Mouse (Mus musculus): ENCODE measurements around the gene Myo1a. TPM values are rescaled to one million over a fixed set of nuclear protein-coding genes. Genes with fewer than 3 reads are reported as not detected.

Gene Myo1a
- polyA plus RNA-seq, 1 experiment from 2014 or later: 0.28 TPM

DNA sequence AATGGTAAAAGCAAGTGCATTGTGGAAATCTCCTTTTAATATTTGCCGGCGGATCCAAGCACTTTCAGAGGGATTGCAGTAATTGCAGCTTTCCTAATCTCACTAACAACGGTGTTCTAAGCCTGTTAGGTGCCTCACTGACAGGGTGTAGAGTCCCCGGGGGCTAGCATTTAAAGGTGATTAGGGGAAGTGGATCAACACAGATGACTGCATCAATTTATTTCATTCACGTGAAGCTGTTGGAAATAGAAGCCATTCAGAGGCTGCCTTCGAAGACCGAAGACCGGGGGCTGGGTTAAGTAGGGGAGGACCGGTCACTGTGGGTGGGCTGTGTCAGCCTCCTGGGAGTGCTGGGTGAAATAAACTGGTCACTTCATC lies 26.0 kb downstream of the Myo1a start:
- H3K9me3 ChIP-seq: no peaks in the 10 kb centered on the region
- H3K36me3 ChIP-seq: no peaks in the 10 kb centered on the region
- no peak overlapping the region for H3K4me2 ChIP-seq
- 0 out of 2 replicates have a peak, but pooled peaks cover 3% of the 10 kb centered on the region for H3K4me1 ChIP-seq
- no peak for ATAC-seq (ENCODE audit: extremely low read depth, insufficient number of reproducible peaks, low FRiP score, low TSS enrichment)
- H3K4me3 ChIP-seq: no peak overlapping the region
- H3K27me3 ChIP-seq (replicated peaks): peaks cover 48% of the 10 kb centered on the region
- no peak overlapping the region for H3K27ac ChIP-seq (replicated peaks)
- H3K9ac ChIP-seq: no peak overlapping the region
- 55% methylated on average over 9 of the region's 9 CpGs for WGBS

DNA sequence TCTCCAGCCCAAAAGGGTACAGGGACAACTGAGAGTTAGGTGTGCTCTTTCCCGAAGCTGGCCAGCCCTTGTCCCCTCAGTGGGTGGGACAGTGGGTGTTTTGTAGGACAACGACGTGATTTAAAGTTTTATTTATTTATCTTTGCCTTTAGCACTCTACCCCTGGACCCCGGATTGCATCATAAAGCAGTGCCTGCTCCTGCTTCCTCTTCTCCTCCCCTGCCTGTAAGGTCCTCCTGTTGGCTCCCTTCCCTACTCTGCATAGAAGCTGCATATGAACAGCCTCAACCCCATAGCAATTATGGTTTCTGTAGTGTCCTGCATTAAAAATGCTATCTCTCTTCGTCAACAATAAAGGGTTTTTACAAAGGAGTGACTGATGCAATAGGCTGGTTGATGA lies 26.4 kb downstream of the Myo1a start:
- Histone ChIP-seq H3K36me3 (no peaks in the 10 kb centered on the region), H3K4me3 (no peak overlapping the region), H3K9me3 (no peaks in the 10 kb centered on the region), H3K27ac (replicated peaks) (no peak overlapping the region), H3K9ac (no peak overlapping the region), H3K4me2 (no peak overlapping the region), H3K27me3 (replicated peaks) (peaks cover 46% of the 10 kb centered on the region), H3K4me1 (0 out of 2 replicates have a peak, but pooled peaks cover 3% of the 10 kb centered on the region)
- no peak for ATAC-seq (ENCODE audit: extremely low read depth, insufficient number of reproducible peaks, low FRiP score, low TSS enrichment)
- WGBS: 32% methylated on average over 5 of the region's 5 CpGs

DNA sequence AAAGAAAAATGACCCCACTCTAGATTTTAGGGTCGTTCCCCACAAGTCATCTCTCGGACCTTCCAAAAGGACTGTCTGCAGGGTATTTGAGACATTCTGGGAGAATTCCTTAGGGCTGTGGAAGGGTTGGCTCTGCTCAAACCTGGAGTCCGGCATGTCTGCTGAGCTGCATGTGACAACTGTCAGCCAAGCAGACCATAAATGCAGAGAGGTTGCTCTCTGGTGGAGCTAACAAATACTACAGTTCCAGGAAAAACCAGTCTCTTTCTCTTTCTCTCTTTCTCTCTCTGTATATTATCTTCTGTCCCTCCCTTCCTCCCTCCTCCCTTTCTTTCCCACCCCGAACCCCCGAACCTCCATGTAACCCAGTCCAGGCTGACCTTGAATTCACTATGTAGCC lies 29.5 kb downstream of the Myo1a start:
- Histone ChIP-seq H3K27ac (replicated peaks) (no peak overlapping the region), H3K4me1 (peaks cover 12% of the 10 kb centered on the region), H3K4me2 (no peak overlapping the region), H3K9ac (no peak overlapping the region), H3K36me3 (no peaks in the 10 kb centered on the region), H3K27me3 (replicated peaks) (peaks cover 19% of the 10 kb centered on the region), H3K4me3 (no peak overlapping the region), H3K9me3 (no peaks in the 10 kb centered on the region)
- 36% methylated on average over 5 of the region's 5 CpGs for WGBS
- no peak for ATAC-seq (ENCODE audit: extremely low read depth, insufficient number of reproducible peaks, low FRiP score, low TSS enrichment)

DNA sequence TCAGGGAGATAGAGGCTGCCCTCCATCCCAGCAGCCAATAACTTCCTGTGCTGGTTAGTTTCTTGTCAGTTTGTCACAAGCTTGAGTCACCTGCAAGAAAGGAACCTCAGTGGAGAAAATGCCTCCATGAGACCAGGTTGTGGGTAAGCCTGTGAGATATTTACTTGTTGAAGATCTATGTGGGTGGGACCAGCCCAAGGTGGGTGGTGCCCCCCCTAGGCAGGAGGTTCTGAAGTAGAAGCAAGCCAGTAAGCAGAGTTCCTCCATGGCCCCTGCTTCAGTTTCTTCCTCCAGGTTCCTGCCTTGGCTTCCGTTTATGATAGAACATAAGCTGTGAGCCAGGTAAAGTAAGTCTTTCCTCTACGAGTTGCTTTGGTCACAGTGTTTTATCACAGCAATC lies 31.3 kb downstream of the Myo1a start:
- Histone ChIP-seq H3K4me2 (no peak overlapping the region), H3K9me3 (no peaks in the 10 kb centered on the region), H3K9ac (no peak overlapping the region), H3K4me3 (no peak overlapping the region), H3K4me1 (peaks cover 26% of the 10 kb centered on the region), H3K27me3 (replicated peaks) (peaks cover 4% of the 10 kb centered on the region; the same call in 1 of the 2 replicates), H3K36me3 (peaks cover 2% of the 10 kb centered on the region), H3K27ac (replicated peaks) (no peak overlapping the region)
- ATAC-seq (ENCODE audit: extremely low read depth, insufficient number of reproducible peaks, low FRiP score, low TSS enrichment): no peak
- 74% methylated on average over 2 of the region's 2 CpGs for WGBS

DNA sequence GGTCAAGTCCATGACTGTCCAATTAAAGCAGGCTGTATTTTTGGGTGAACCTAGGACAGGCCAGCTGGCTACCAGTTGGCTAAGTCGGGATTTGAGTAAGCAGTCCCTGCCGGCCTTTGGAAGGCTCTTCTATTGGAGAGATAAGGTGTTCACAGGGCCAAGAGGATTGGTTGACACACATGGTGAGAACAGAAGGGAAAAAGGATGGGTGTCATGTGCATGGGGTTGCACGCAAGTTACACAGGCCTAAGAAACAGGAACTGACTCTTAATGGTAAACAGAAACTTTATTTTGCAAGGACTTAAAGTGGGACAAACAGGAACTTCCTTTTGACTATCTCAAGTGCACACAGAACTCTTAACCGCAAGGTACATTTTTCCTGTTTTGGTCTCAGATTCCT lies 31.9 kb downstream of the Myo1a start:
- H3K4me2 ChIP-seq: no peak overlapping the region
- H3K27me3 ChIP-seq (replicated peaks): 0 out of 2 replicates have a peak, but pooled peaks cover 4% of the 10 kb centered on the region
- H3K9ac ChIP-seq: no peak overlapping the region
- WGBS: 43% methylated on average over 4 of the region's 4 CpGs
- no peaks in the 10 kb centered on the region for H3K9me3 ChIP-seq
- ATAC-seq (ENCODE audit: extremely low read depth, insufficient number of reproducible peaks, low FRiP score, low TSS enrichment): no peak
- H3K4me3 ChIP-seq: no peak overlapping the region
- peaks cover 8% of the 10 kb centered on the region for H3K36me3 ChIP-seq
- H3K4me1 ChIP-seq: peaks cover 27% of the 10 kb centered on the region
- H3K27ac ChIP-seq (replicated peaks): no peak overlapping the region

DNA sequence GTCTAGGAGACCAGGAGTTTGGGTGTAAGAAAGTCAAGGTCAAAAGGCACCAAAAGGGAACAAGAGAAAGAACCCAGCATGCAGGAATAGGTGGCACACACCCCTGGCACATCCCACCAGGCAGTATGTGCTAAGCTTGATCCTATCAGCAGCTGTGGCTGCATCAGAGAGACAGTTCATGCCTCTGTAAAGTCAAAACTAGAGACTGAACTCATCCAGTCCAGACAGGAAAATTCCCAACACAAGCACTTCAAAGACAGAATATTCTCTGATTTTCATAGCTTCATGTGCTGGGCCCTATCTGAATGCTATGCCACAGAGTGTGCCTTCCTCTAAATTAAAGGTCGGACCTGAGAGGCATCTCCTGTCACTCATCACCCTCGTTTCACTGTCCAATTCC lies 32.6 kb downstream of the Myo1a start:
- Histone ChIP-seq H3K36me3 (peaks cover 15% of the 10 kb centered on the region), H3K27me3 (replicated peaks) (0 out of 2 replicates have a peak, but pooled peaks cover 4% of the 10 kb centered on the region), H3K4me2 (no peak overlapping the region), H3K27ac (replicated peaks) (no peak overlapping the region), H3K4me3 (no peak overlapping the region), H3K4me1 (peaks cover 27% of the 10 kb centered on the region), H3K9ac (no peak overlapping the region), H3K9me3 (no peaks in the 10 kb centered on the region)
- WGBS: 19% methylated on average over 2 of the region's 2 CpGs
- ATAC-seq (ENCODE audit: extremely low read depth, insufficient number of reproducible peaks, low FRiP score, low TSS enrichment): no peak

DNA sequence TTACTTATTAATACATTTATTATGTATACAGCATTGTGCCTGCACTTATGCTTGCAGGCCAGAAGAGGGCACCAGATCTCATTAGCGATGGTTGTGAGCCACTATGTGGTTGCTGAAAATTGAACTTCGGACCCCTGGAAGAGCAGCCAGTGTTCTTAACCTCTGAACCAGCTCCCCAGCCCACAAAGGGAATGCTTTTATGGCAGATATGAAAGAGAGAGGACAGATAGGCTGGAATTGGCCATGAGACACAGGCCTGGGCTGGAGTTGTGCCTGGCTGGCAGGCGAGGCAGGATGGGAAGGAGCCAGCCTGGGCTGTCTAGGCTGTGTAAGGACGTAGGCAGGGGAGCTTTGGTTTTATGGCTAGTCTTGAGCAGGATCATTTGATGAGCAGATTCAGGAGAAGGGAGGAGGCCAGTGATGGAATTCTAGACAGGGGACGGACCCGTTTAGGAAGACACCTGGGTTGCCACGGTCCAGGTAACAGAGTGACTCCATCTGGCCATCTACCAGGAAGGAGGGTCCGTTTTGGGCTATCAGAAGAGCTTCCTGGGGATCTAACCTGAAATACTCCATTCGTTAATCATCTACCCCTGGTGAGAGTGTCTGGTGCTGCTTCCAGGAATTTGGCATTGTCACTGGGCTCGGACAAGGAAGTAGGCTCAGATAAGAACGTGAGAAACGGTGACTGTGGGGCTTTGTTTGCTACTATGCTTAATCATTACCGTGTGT lies 33.3 kb downstream of the Myo1a start:
- peaks cover 22% of the 10 kb centered on the region for H3K36me3 ChIP-seq
- H3K4me3 ChIP-seq: peak overlapping the region; percentile 94
- 38% methylated on average over 13 of the region's 13 CpGs for WGBS
- 0 out of 2 replicates have a peak overlapping the region, but pooled peaks have one; percentile 62 for H3K27ac ChIP-seq (replicated peaks)
- peaks cover 27% of the 10 kb centered on the region for H3K4me1 ChIP-seq
- H3K4me2 ChIP-seq: peak overlapping the region; percentile 89
- no peaks in the 10 kb centered on the region for H3K9me3 ChIP-seq
- H3K27me3 ChIP-seq (replicated peaks): 0 out of 2 replicates have a peak, but pooled peaks cover 4% of the 10 kb centered on the region
- peak overlapping the region; percentile 99; the same call in 1 of the 2 replicates for H3K9ac ChIP-seq
- ATAC-seq (ENCODE audit: extremely low read depth, insufficient number of reproducible peaks, low FRiP score, low TSS enrichment): no peak

DNA sequence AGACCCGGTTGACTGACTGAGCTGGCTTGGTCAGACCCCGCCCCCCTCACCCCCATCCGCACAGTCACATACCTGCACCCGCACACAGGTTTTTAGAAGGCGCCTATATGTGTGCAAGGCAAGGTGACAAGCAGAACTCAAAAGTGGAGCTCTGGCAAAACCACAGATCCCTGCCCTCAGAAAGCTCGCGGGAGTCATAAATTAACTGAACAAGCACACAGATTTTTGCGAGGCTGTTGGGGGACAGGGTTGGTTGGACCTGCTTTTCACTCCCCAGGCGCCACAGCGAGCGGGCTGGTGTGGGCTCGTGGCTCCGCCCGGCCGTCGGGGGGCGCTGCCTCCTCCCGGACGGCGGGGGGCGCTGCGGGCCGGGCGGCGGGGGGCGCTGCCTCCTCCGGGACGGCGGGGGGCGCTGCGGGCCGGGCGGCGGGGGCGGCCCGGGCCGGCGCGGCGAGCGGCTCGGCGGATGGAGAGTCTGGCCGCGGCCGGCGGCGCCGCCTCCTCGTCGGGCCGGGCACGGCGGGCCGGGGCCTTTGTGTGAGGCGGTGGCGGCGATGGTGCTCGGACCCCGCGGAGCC lies 34.2 kb downstream of the Myo1a start, which contains the start of gene Zbtb39:
Zbtb39 (plus strand) TSS at position 456 of the 578 bp plus-strand sequence.
- 1% methylated on average over 30 of the region's 61 CpGs for WGBS

DNA sequence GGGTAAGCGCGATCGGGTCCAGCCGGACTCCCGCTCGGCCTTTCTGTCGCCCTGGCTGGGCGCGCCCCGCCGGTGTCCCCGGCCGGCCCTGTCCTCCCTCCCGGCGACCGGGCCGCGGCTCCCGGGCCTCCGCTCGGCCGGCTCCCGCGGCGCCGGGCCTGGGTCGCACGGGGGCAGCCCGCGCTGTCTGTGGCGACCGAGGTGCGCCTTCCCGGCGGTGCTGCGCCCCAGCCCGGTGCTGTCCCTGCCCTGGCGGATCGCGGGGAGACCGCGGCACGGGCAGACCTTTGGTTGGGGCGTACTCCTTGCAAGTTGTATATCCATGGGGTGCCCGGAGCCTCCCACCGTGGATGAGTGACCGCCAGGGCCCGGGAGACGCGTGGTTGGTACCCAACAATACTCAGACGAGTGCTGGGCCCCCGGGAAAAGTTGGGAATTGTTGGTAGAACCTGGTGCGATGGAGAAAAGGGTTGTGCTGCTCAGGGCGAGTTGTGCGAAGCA lies 34.7 kb downstream of the Myo1a start:
- peaks cover 36% of the 10 kb centered on the region for H3K36me3 ChIP-seq
- H3K4me2 ChIP-seq: peak overlapping the region; percentile 89
- ATAC-seq (ENCODE audit: extremely low read depth, insufficient number of reproducible peaks, low FRiP score, low TSS enrichment): peak; percentile 34; the same call in 1 of the 2 replicates
- peak overlapping the region; percentile 94 for H3K4me3 ChIP-seq
- peak overlapping the region; percentile 99 for H3K9ac ChIP-seq
- WGBS: under 1% methylated on average over 42 of the region's 55 CpGs
- peaks cover 23% of the 10 kb centered on the region for H3K4me1 ChIP-seq
- H3K9me3 ChIP-seq: no peaks in the 10 kb centered on the region
- H3K27ac ChIP-seq (replicated peaks): peak overlapping the region; percentile 80
- 0 out of 2 replicates have a peak, but pooled peaks cover 4% of the 10 kb centered on the region for H3K27me3 ChIP-seq (replicated peaks)

More for the DNA sequence above, 34.2 kb downstream of the Myo1a start, which contains the start of gene Zbtb39:
- H3K4me2 ChIP-seq: peak within 1 kb of the TSS; percentile 89
- H3K27ac ChIP-seq (replicated peaks): peak within 1 kb of the TSS; percentile 80
- 0 out of 2 replicates have a peak, but pooled peaks cover 4% of the 10 kb centered on the region for H3K27me3 ChIP-seq (replicated peaks)
- no peaks in the 10 kb centered on the region for H3K9me3 ChIP-seq
- peaks cover 23% of the 10 kb centered on the region for H3K4me1 ChIP-seq
- peak within 1 kb of the TSS; percentile 99 for H3K9ac ChIP-seq
- H3K4me3 ChIP-seq: peak within 1 kb of the TSS; percentile 94
- H3K36me3 ChIP-seq: peaks cover 31% of the 10 kb centered on the region
- ATAC-seq (ENCODE audit: extremely low read depth, insufficient number of reproducible peaks, low FRiP score, low TSS enrichment): peak; percentile 83

DNA sequence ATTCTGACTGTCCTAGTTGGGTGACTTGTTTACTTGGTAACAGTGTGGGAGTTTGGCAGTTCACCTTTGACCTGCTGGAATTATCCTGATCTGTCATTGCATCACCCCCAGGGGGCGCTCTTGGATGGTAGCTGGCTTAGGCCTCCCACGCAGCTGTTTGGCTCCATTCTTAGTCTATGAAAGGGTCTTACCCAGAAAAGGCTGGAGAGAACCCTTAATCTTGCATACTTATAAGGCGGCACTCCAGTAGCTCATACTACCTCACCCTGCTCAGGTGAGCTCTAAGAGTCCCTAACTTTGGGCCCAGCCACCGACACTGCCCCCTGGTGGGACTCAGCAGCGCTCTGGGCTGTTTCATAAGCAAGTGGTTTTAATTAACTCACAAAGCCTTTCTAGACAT lies 39.7 kb downstream of the Myo1a start:
- H3K27ac ChIP-seq (replicated peaks): no peak overlapping the region
- no peaks in the 10 kb centered on the region for H3K9me3 ChIP-seq
- H3K9ac ChIP-seq: no peak overlapping the region
- H3K4me3 ChIP-seq: no peak overlapping the region
- peaks cover 75% of the 10 kb centered on the region for H3K36me3 ChIP-seq
- ATAC-seq (ENCODE audit: extremely low read depth, insufficient number of reproducible peaks, low FRiP score, low TSS enrichment): no peak
- peaks cover 34% of the 10 kb centered on the region for H3K4me1 ChIP-seq
- H3K4me2 ChIP-seq: no peak overlapping the region
- 65% methylated on average over 5 of the region's 5 CpGs for WGBS
- H3K27me3 ChIP-seq (replicated peaks): no peaks in the 10 kb centered on the region

DNA sequence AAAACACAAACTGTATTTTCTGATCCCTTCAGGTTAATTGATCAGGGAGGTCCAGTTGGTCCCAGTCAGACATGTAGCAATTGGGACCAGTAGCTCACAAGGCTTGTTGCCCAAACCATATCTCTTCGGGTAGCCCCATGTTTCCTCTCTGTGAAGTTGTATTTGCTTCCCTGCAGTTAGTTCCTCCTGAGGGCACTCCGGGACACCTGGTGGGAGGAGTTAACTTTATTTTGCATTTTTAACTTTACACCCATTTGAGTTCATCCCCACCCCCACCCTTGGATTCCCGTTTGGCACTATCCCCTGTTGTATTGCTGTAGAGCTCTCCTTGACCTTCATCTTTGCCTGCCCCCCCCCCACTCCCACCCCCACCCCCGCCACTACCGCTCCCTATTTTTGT lies 40.9 kb downstream of the Myo1a start:
- WGBS: 77% methylated on average over 5 of the region's 5 CpGs
- ATAC-seq (ENCODE audit: extremely low read depth, insufficient number of reproducible peaks, low FRiP score, low TSS enrichment): no peak
- H3K4me3 ChIP-seq: no peak overlapping the region
- H3K9ac ChIP-seq: no peak overlapping the region
- H3K36me3 ChIP-seq: peaks cover 75% of the 10 kb centered on the region
- H3K27ac ChIP-seq (replicated peaks): no peak overlapping the region
- H3K9me3 ChIP-seq: no peaks in the 10 kb centered on the region
- H3K4me2 ChIP-seq: no peak overlapping the region
- H3K27me3 ChIP-seq (replicated peaks): no peaks in the 10 kb centered on the region
- peaks cover 25% of the 10 kb centered on the region for H3K4me1 ChIP-seq
